Mouse (Mus musculus): ENCODE results near the gene Gal3st2. TPM values are rescaled to one million over a fixed set of nuclear protein-coding genes. Genes with fewer than 3 reads are reported as not detected.

The Gal3st2 gene
- polyA plus RNA-seq, 1 experiment from 2014 or later: not detected

Other genes with a start within 250 kb of the Gal3st2 start
- 249 and 254 TPM in 2 replicates for gene Stk25, start 202.6 kb upstream of the Gal3st2 start, polyA plus RNA-seq (2016; fragmentation: Nextera tagmentation; extraction: Ambion mirVana)
- gene Bok, start 175.6 kb upstream of the Gal3st2 start, polyA plus RNA-seq (2016; fragmentation: Nextera tagmentation; extraction: Ambion mirVana): 43.8 and 44.1 TPM in 2 replicates
- gene Atg4b, start 109.8 kb upstream of the Gal3st2 start, polyA plus RNA-seq (2016; fragmentation: Nextera tagmentation; extraction: Ambion mirVana): 106 and 110 TPM in 2 replicates
- gene Thap4, start 106.4 kb upstream of the Gal3st2 start, polyA plus RNA-seq (2016; fragmentation: Nextera tagmentation; extraction: Ambion mirVana): 39.5 and 39.9 TPM in 2 replicates
- gene Dtymk, start 59.4 kb upstream of the Gal3st2 start, polyA plus RNA-seq (2016; fragmentation: Nextera tagmentation; extraction: Ambion mirVana): 193 and 194 TPM in 2 replicates
- gene Ing5, start 57.3 kb upstream of the Gal3st2 start, polyA plus RNA-seq (2016; fragmentation: Nextera tagmentation; extraction: Ambion mirVana): 15.0 and 15.8 TPM in 2 replicates
- gene D2hgdh, start 36.4 kb upstream of the Gal3st2 start, polyA plus RNA-seq (2016; fragmentation: Nextera tagmentation; extraction: Ambion mirVana): 16.8 and 17.0 TPM in 2 replicates
- 0.08 TPM in 1 of 2 replicates, not detected in the other for gene Gal3st2b, start 57.0 kb downstream of the Gal3st2 start, polyA plus RNA-seq (2016; fragmentation: Nextera tagmentation; extraction: Ambion mirVana)
- gene Gal3st2c, start 129.2 kb downstream of the Gal3st2 start, polyA plus RNA-seq (2016; fragmentation: Nextera tagmentation; extraction: Ambion mirVana): not detected in 2 replicates
- not detected in 2 replicates for gene Neu4, start 159.1 kb downstream of the Gal3st2 start, polyA plus RNA-seq (2016; fragmentation: Nextera tagmentation; extraction: Ambion mirVana)
- gene Pdcd1, start 191.2 kb downstream of the Gal3st2 start, polyA plus RNA-seq (2016; fragmentation: Nextera tagmentation; extraction: Ambion mirVana): 0.10 TPM in 1 of 2 replicates, not detected in the other